Mouse (Mus musculus): ENCODE data around the gene Dmrtc2. TPM values are rescaled to one million over a fixed set of nuclear protein-coding genes. Genes with fewer than 3 reads are reported as not detected.
"Not testable (repeated sequence)": the region's sequence is repeated elsewhere in the genome, so short reads cannot be mapped to it uniquely, and the experiment has no call there.

The Dmrtc2 gene
- polyA plus RNA-seq, 1 experiment from 2014 or later, result not detected

DNA sequence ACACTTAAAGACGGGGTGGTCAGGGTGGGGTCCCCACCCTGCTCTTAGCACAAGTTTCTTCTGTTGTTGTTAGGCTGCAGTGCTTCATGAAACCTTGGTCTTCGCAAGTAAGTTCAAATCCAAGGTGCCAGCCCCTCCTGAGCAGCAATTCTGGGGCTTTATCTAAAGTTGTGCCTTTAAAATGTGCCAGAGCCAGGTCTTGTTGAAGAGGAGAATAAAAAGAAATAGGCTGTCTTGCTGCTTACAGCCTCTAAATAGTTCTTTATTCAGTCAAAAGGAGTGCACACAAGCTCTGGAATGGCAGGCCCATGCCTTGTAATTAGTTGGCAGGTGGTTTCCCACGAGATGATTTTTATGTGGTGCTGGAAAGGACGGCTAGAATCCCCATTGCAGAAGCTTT is 17.2 kb downstream of the Dmrtc2 start:
- no peak overlapping the region for H3K27ac ChIP-seq (ENCODE audit: low read depth, low read length)
- H3K4me3 ChIP-seq (ENCODE audit: low read depth, low read length), result no peak overlapping the region; the same call in 1 of the 2 replicates
- ATAC-seq, result no peak
- H3K9ac ChIP-seq (ENCODE audit: low read depth, low read length), result peak overlapping the region; percentile 100; the same call in 1 of the 2 replicates
- 48% methylated on average over 4 of the region's 4 CpGs for WGBS
- H3K27me3 ChIP-seq (replicated peaks; ENCODE audit: control insufficient read depth, insufficient read depth, low read length), result no peaks in the 10 kb centered on the region
- no peaks in the 10 kb centered on the region for H3K9me3 ChIP-seq (ENCODE audit: control insufficient read depth)
- peak overlapping the region; percentile 78; the same call in 1 of the 2 replicates for H3K4me2 ChIP-seq (replicated peaks; ENCODE audit: low read depth)
- H3K4me1 ChIP-seq (replicated peaks; ENCODE audit: control insufficient read depth, insufficient read depth, low read length), result 0 out of 2 replicates have a peak, but pooled peaks cover 6% of the 10 kb centered on the region
- no peak for TF ChIP-seq CTCF (IDR thresholded peaks at IDR 0.05; ENCODE audit: low read depth)
- peaks cover 46% of the 10 kb centered on the region for H3K36me3 ChIP-seq (ENCODE audit: control insufficient read depth, insufficient read depth)

DNA sequence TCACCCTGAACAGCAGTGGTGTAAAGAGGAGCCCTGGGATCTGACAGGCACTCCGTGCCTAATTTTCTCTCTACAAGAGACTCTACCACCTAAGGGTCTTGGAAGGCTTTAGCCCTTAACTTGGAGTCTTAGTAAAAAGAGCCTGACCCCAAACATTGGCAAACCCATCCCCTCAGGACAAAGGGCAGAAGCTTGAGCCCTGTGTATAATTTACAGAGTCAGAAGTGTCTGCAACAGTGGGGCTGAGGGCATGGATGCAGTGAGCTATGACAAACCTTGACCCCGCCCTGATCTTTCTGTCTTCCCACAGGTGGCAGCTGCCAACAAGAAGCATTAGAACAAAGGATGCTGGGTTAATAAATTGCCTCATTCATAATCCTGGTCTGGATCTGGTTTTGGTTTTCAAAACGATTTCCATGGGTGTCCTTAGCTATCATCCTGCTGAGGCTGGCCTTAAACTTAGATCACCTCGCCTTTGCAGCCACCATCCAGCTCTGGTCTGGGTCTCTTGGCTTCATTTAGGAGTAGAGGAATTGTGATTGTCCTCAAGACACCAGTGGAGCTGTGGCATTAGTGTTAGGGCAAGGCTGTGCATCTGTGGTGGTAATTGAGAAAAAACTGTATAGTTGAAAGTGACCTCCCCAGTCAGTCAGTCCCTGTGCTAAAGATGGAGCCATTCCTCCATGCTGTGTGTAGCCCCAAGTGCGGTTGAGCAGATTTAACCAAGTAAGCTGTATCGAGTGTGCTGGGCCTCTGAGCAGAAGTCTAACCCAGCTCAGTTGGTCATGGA is 19.8 kb downstream of the Dmrtc2 start:
- Histone ChIP-seq H3K4me3 (ENCODE audit: low read depth, low read length) (no peak overlapping the region), H3K9ac (ENCODE audit: low read depth, low read length) (no peak overlapping the region), H3K27me3 (replicated peaks; ENCODE audit: control insufficient read depth, insufficient read depth, low read length) (no peaks in the 10 kb centered on the region), H3K36me3 (ENCODE audit: control insufficient read depth, insufficient read depth) (peaks cover 46% of the 10 kb centered on the region), H3K27ac (ENCODE audit: low read depth, low read length) (no peak overlapping the region), H3K4me1 (replicated peaks; ENCODE audit: control insufficient read depth, insufficient read depth, low read length) (0 out of 2 replicates have a peak, but pooled peaks cover 6% of the 10 kb centered on the region), H3K9me3 (ENCODE audit: control insufficient read depth) (no peaks in the 10 kb centered on the region), H3K4me2 (replicated peaks; ENCODE audit: low read depth) (no peak overlapping the region)
- 79% methylated on average over 6 of the region's 6 CpGs for WGBS
- no peak for TF ChIP-seq CTCF (IDR thresholded peaks at IDR 0.05; ENCODE audit: low read depth)
- ATAC-seq, result no peak

DNA sequence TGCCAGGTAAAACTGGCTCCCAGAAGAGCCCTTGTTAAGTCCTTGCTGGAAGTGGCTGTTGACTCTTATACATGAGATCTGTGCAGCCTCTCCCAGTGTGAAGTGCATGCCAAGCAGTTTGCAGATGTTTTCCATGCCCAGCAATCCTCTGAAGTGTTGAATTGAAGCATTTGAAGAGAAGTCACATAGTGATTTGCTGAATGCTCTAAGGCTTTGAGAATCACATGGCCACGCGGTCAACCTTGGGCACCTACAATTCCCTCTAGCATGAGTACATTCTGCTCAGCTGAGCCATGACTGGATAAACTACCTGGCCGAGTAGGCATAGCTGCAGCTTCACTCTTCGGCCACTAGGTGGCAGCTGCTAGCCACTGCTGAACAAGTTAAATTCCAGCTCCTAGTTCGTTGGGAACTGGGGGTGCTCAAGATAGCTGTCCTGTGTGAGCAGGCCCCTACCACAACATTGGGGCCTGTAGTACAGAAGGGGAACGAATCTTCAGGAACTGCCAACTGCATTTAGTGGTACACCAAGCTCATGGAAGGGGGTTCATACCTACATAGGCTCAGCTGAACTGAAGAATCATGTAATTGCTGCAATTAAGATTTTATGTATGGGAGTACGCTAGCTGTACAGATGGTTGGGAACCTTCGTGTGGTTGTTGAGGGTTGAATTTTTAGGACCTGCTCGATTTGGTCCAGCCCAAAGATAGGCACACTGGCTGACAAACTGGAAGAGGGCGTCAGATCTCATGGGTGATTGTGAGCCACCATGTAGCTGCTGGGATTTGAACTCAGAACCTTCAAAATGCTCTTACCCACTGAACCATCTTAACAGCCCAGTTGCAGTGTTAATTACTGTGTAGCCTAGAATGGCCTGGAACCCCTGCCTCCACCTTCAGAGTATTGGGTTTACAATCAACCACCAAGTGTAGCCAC is 20.7 kb downstream of the Dmrtc2 start:
- TF ChIP-seq CTCF (IDR thresholded peaks at IDR 0.05; ENCODE audit: low read depth), result peak; percentile 99
- H3K27ac ChIP-seq (ENCODE audit: low read depth, low read length), result no peak overlapping the region
- H3K4me2 ChIP-seq (replicated peaks; ENCODE audit: low read depth), result no peak overlapping the region
- H3K9ac ChIP-seq (ENCODE audit: low read depth, low read length), result no peak overlapping the region
- 29% methylated on average over 10 of the region's 10 CpGs for WGBS
- no peaks in the 10 kb centered on the region for H3K9me3 ChIP-seq (ENCODE audit: control insufficient read depth)
- H3K4me3 ChIP-seq (ENCODE audit: low read depth, low read length), result no peak overlapping the region
- ATAC-seq, result peak; percentile 50
- H3K4me1 ChIP-seq (replicated peaks; ENCODE audit: control insufficient read depth, insufficient read depth, low read length), result 0 out of 2 replicates have a peak, but pooled peaks cover 6% of the 10 kb centered on the region
- H3K27me3 ChIP-seq (replicated peaks; ENCODE audit: control insufficient read depth, insufficient read depth, low read length), result no peaks in the 10 kb centered on the region
- H3K36me3 ChIP-seq (ENCODE audit: control insufficient read depth, insufficient read depth), result peaks cover 46% of the 10 kb centered on the region

GRCm38 (mm10) chr7:24891241-24892124 is 21.6 kb downstream of the Dmrtc2 start:
- no peak for ATAC-seq
- 67% methylated on average over 3 of the region's 3 CpGs for WGBS
- Histone ChIP-seq H3K27me3 (replicated peaks; ENCODE audit: control insufficient read depth, insufficient read depth, low read length) (no peaks in the 10 kb centered on the region), H3K27ac (ENCODE audit: low read depth, low read length) (no peak overlapping the region), H3K4me1 (replicated peaks; ENCODE audit: control insufficient read depth, insufficient read depth, low read length) (0 out of 2 replicates have a peak, but pooled peaks cover under 1% of the 10 kb centered on the region), H3K4me3 (ENCODE audit: low read depth, low read length) (no peak overlapping the region), H3K36me3 (ENCODE audit: control insufficient read depth, insufficient read depth) (peaks cover 37% of the 10 kb centered on the region), H3K9ac (ENCODE audit: low read depth, low read length) (no peak overlapping the region), H3K4me2 (replicated peaks; ENCODE audit: low read depth) (no peak overlapping the region), H3K9me3 (ENCODE audit: control insufficient read depth) (no peaks in the 10 kb centered on the region)
- no peak for TF ChIP-seq CTCF (IDR thresholded peaks at IDR 0.05; ENCODE audit: low read depth)

GRCm38 (mm10) chr7:24892125-24892583 is 22.3 kb downstream of the Dmrtc2 start:
- Histone ChIP-seq H3K9ac (ENCODE audit: low read depth, low read length) (no peak overlapping the region), H3K27ac (ENCODE audit: low read depth, low read length) (no peak overlapping the region), H3K27me3 (replicated peaks; ENCODE audit: control insufficient read depth, insufficient read depth, low read length) (no peaks in the 10 kb centered on the region), H3K9me3 (ENCODE audit: control insufficient read depth) (no peaks in the 10 kb centered on the region), H3K36me3 (ENCODE audit: control insufficient read depth, insufficient read depth) (peaks cover 30% of the 10 kb centered on the region), H3K4me3 (ENCODE audit: low read depth, low read length) (no peak overlapping the region), H3K4me2 (replicated peaks; ENCODE audit: low read depth) (no peak overlapping the region), H3K4me1 (replicated peaks; ENCODE audit: control insufficient read depth, insufficient read depth, low read length) (no peaks in the 10 kb centered on the region)
- 58% methylated on average over 2 of the region's 2 CpGs for WGBS
- TF ChIP-seq CTCF (IDR thresholded peaks at IDR 0.05; ENCODE audit: low read depth), result no peak
- no peak for ATAC-seq

DNA sequence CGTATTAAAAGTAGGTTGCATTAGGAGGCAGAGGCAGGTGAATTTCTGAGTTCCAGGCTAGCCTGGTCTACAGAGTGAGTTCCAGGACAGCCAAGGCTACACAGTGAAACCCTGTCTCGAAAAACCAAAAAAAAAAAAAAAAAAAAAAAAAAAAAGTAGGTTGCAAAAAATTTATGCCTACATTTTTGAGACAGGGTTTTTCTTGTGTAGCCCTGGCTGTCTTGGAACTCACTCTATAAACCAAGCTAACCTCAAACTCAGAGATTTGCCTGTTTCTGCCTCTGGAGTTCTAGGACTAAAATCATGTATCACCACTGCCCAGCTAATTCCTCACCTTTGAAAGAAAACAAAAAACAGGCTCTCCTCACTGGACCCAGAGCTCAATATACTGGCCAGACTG is 25.9 kb downstream of the Dmrtc2 start:
- H3K27me3 ChIP-seq (replicated peaks; ENCODE audit: control insufficient read depth, insufficient read depth, low read length); H3K36me3 ChIP-seq (ENCODE audit: control insufficient read depth, insufficient read depth); H3K9ac ChIP-seq (ENCODE audit: low read depth, low read length); H3K27ac ChIP-seq (ENCODE audit: low read depth, low read length); H3K9me3 ChIP-seq (ENCODE audit: control insufficient read depth); ATAC-seq; H3K4me1 ChIP-seq (replicated peaks; ENCODE audit: control insufficient read depth, insufficient read depth, low read length); H3K4me3 ChIP-seq (ENCODE audit: low read depth, low read length); H3K4me2 ChIP-seq (replicated peaks; ENCODE audit: low read depth): not testable (repeated sequence)
- WGBS, result 90% methylated on average over 2 of the region's 2 CpGs

Data from intestine, postnatal 0 days (tissue).